Mouse (Mus musculus) stomach, embryonic 16.5 days (tissue): Measurements from ENCODE around the gene Dolk. TPM values are rescaled to one million over a fixed set of nuclear protein-coding genes. Genes with fewer than 3 reads are reported as not detected.

Experiments
- ATAC-seq: fragments of 200-750 bp; cut with Nextera tagmentation; 2 replicates; pipeline ENCODE4 v1.8.0; 2017; ENCODE audit warnings: moderate number of reproducible peaks, moderate TSS enrichment; ENCODE audit not compliant: insufficient read depth, low FRiP score
- H3K27ac ChIP-seq: fragments of 300-500 bp; sonication (generic); 2 replicates; pipeline ENCODE4 v1.5.1; 2014; ENCODE audit warnings: low read length
- H3K27me3 ChIP-seq: fragments of 300-500 bp; sonication (generic); 2 replicates; pipeline ENCODE4 v1.6.1; 2014; ENCODE audit warnings: low read length, control low read depth, mixed read lengths; ENCODE audit not compliant: control insufficient read depth, insufficient read depth
- H3K36me3 ChIP-seq: fragments of 300-500 bp; sonication (generic); 2 replicates; pipeline ENCODE4 v1.6.1; 2014; ENCODE audit warnings: low read length; ENCODE audit not compliant: control insufficient read depth, insufficient read depth
- H3K4me1 ChIP-seq: fragments of 300-500 bp; sonication (generic); 2 replicates; pipeline ENCODE4 v1.6.1; 2014; ENCODE audit warnings: low read length, control low read depth, mixed read lengths; ENCODE audit not compliant: control insufficient read depth, insufficient read depth
- H3K4me2 ChIP-seq: fragments of 300-500 bp; sonication (generic); 2 replicates; pipeline ENCODE4 v1.6.1; 2014; ENCODE audit warnings: low read depth, low read length, mixed read lengths
- H3K4me3 ChIP-seq: fragments of 300-500 bp; sonication (generic); replicated peaks from 2 replicates; pipeline ENCODE4 v1.5.1; 2014; ENCODE audit warnings: mild to moderate bottlenecking, low read length
- H3K9ac ChIP-seq: fragments of 300-500 bp; sonication (generic); 2 replicates; pipeline ENCODE4 v1.6.1; 2014; ENCODE audit warnings: low read length
- H3K9me3 ChIP-seq: fragments of 300-500 bp; sonication (generic); replicated peaks from 2 replicates; pipeline ENCODE4 v1.6.1; 2016; ENCODE audit warnings: low read length, control low read depth; ENCODE audit not compliant: control insufficient read depth
- WGBS: fragments of 180-500 bp; shearing (Covaris S2); extraction: QIAGEN DNeasy Blood & Tissue Kit; methylation state at CpG from one replicate; pipeline ENCODE4 v1.1.7; 2014; 5-methylcytosine and 5-hydroxymethylcytosine counted together
- polyA plus RNA-seq: library from polyadenylated mRNA; unstranded; fragments of >200 nt; fragmentation: Nextera tagmentation; extraction: Ambion mirVana; gene quantifications from 2 replicates; pipeline ENCODE4 v1.2.1, GENCODE M21; 2015

Dolk gene
- polyA plus RNA-seq, 1 experiment from 2014 or later, result 34.0 TPM

- H3K9me3 ChIP-seq, result no peaks in the 10 kb centered on the region
- no peak overlapping the region for H3K27ac ChIP-seq
- H3K4me3 ChIP-seq, result no peak overlapping the region
- no peak for ATAC-seq
- H3K9ac ChIP-seq, result no peak overlapping the region
- H3K4me1 ChIP-seq, result peaks cover 5% of the 10 kb centered on the region; the same call in 1 of the 2 replicates
- peaks cover 28% of the 10 kb centered on the region for H3K36me3 ChIP-seq
- H3K27me3 ChIP-seq, result no peaks in the 10 kb centered on the region
- WGBS, result 75% methylated on average over 7 of the region's 7 CpGs
- no peak overlapping the region for H3K4me2 ChIP-seq
These were observed 28.3 kb downstream of the Dolk start for GRCm38 (mm10) chr2:30257699-30258460.

GRCm38 (mm10) chr2:30256616-30257350 lies 29.4 kb downstream of the Dolk start:
- ATAC-seq, result no peak
- peaks cover 15% of the 10 kb centered on the region; the same call in 1 of the 2 replicates for H3K4me1 ChIP-seq
- H3K9ac ChIP-seq, result no peak overlapping the region
- H3K4me2 ChIP-seq, result no peak overlapping the region
- H3K4me3 ChIP-seq, result no peak overlapping the region
- H3K27ac ChIP-seq, result no peak overlapping the region
- no peaks in the 10 kb centered on the region for H3K9me3 ChIP-seq
- WGBS, result 93% methylated on average over 30 of the region's 30 CpGs
- peaks cover 28% of the 10 kb centered on the region for H3K36me3 ChIP-seq
- no peaks in the 10 kb centered on the region for H3K27me3 ChIP-seq

GRCm38 (mm10) chr2:30255631-30256395 lies 30.3 kb downstream of the Dolk start:
- Histone ChIP-seq H3K9me3 (no peaks in the 10 kb centered on the region), H3K4me1 (peaks cover 20% of the 10 kb centered on the region; the same call in 1 of the 2 replicates), H3K27me3 (no peaks in the 10 kb centered on the region), H3K4me2 (no peak overlapping the region), H3K9ac (no peak overlapping the region), H3K27ac (no peak overlapping the region), H3K4me3 (no peak overlapping the region), H3K36me3 (peaks cover 27% of the 10 kb centered on the region)
- ATAC-seq, result no peak
- WGBS, result 96% methylated on average over 42 of the region's 42 CpGs

- no peak overlapping the region for H3K4me3 ChIP-seq
- H3K36me3 ChIP-seq, result peaks cover 22% of the 10 kb centered on the region
- H3K27ac ChIP-seq, result no peak overlapping the region
- WGBS, result 77% methylated on average over 5 of the region's 5 CpGs
- ATAC-seq, result no peak
- H3K4me1 ChIP-seq, result peaks cover 21% of the 10 kb centered on the region; the same call in 1 of the 2 replicates
- H3K4me2 ChIP-seq, result no peak overlapping the region
- no peak overlapping the region for H3K9ac ChIP-seq
- no peaks in the 10 kb centered on the region for H3K27me3 ChIP-seq
- no peaks in the 10 kb centered on the region for H3K9me3 ChIP-seq
These were observed 32.3 kb downstream of the Dolk start for GRCm38 (mm10) chr2:30253809-30254208.

GRCm38 (mm10) chr2:30252521-30252920 lies 33.6 kb downstream of the Dolk start:
- peak overlapping the region; percentile 57 for H3K9ac ChIP-seq
- H3K27ac ChIP-seq, result peak overlapping the region; percentile 96
- 68% methylated on average over 3 of the region's 3 CpGs for WGBS
- H3K4me1 ChIP-seq, result peaks cover 20% of the 10 kb centered on the region; the same call in 1 of the 2 replicates
- no peak for ATAC-seq
- no peak overlapping the region for H3K4me2 ChIP-seq
- no peaks in the 10 kb centered on the region for H3K9me3 ChIP-seq
- H3K36me3 ChIP-seq, result peaks cover 22% of the 10 kb centered on the region
- no peak overlapping the region for H3K4me3 ChIP-seq
- H3K27me3 ChIP-seq, result no peaks in the 10 kb centered on the region

- Histone ChIP-seq H3K9me3 (no peaks in the 10 kb centered on the region), H3K27me3 (no peaks in the 10 kb centered on the region), H3K27ac (peak overlapping the region; percentile 96), H3K4me1 (peaks cover 20% of the 10 kb centered on the region; the same call in 1 of the 2 replicates), H3K4me3 (no peak overlapping the region), H3K36me3 (peaks cover 14% of the 10 kb centered on the region), H3K9ac (peak overlapping the region; percentile 57), H3K4me2 (peak overlapping the region; percentile 28; the same call in 1 of the 2 replicates)
- peak; percentile 94 for ATAC-seq
- WGBS, result 58% methylated on average over 5 of the region's 5 CpGs
These were observed 34.6 kb downstream of the Dolk start for GRCm38 (mm10) chr2:30251417-30252104.

GRCm38 (mm10) chr2:30250166-30251128 lies 35.7 kb downstream of the Dolk start:
- H3K4me2 ChIP-seq, result no peak overlapping the region
- H3K4me3 ChIP-seq, result no peak overlapping the region
- H3K4me1 ChIP-seq, result peaks cover 20% of the 10 kb centered on the region; the same call in 1 of the 2 replicates
- H3K9me3 ChIP-seq, result no peaks in the 10 kb centered on the region
- WGBS, result 83% methylated on average over 10 of the region's 10 CpGs
- H3K27me3 ChIP-seq, result no peaks in the 10 kb centered on the region
- H3K9ac ChIP-seq, result no peak overlapping the region
- ATAC-seq, result no peak
- H3K27ac ChIP-seq, result peak overlapping the region; percentile 84
- peaks cover 3% of the 10 kb centered on the region; the same call in 1 of the 2 replicates for H3K36me3 ChIP-seq

GRCm38 (mm10) chr2:30249182-30249581 lies 37.0 kb downstream of the Dolk start:
- Histone ChIP-seq H3K9me3 (no peaks in the 10 kb centered on the region), H3K4me2 (no peak overlapping the region), H3K9ac (no peak overlapping the region), H3K27me3 (no peaks in the 10 kb centered on the region), H3K36me3 (no peaks in the 10 kb centered on the region), H3K4me1 (peaks cover 29% of the 10 kb centered on the region), H3K27ac (no peak overlapping the region), H3K4me3 (no peak overlapping the region)
- WGBS, result 84% methylated on average over 3 of the region's 3 CpGs
- no peak for ATAC-seq
